Mouse (Mus musculus) intestine, embryonic 16.5 days (tissue): ENCODE measurements at regions not wholly inside any gene's neighbourhood (a gene's known extent, or its start where the extent isn't known, plus 50 kb on each side); places are given as distances from the start of the nearest gene placed in this dataset.
"Not testable (repeated sequence)": the region's sequence is repeated elsewhere in the genome, so short reads cannot be mapped to it uniquely, and the experiment has no call there.

ENCODE experiments used
- ATAC-seq: fragments of 200-750 bp; cut with Nextera tagmentation; 2 replicates; pipeline ENCODE4 v1.8.0; 2017; ENCODE audit warnings: moderate TSS enrichment, moderate library complexity
- H3K27ac ChIP-seq: fragments of 300-500 bp; sonication (generic); 2 replicates; pipeline ENCODE4 v1.5.1; 2014; ENCODE audit warnings: mild to moderate bottlenecking, low read length
- H3K27me3 ChIP-seq: fragments of 300-500 bp; sonication (generic); replicated peaks from 2 replicates; pipeline ENCODE4 v1.6.1; 2014; ENCODE audit warnings: low read length, control low read depth, mixed read lengths; ENCODE audit not compliant: control insufficient read depth, insufficient read depth
- H3K36me3 ChIP-seq: fragments of 300-500 bp; sonication (generic); 2 replicates; pipeline ENCODE4 v1.6.1; 2014; ENCODE audit warnings: low read length, control low read depth; ENCODE audit not compliant: control insufficient read depth, insufficient read depth
- H3K4me1 ChIP-seq: fragments of 300-500 bp; sonication (generic); 2 replicates; pipeline ENCODE4 v1.6.1; 2014; ENCODE audit warnings: low read length, control low read depth, mixed read lengths; ENCODE audit not compliant: control insufficient read depth, insufficient read depth
- H3K4me2 ChIP-seq: fragments of 300-500 bp; sonication (generic); 2 replicates; pipeline ENCODE4 v1.6.1; 2014; ENCODE audit warnings: low read depth, low read length, control low read depth
- H3K4me3 ChIP-seq: fragments of 300-500 bp; sonication (generic); 2 replicates; pipeline ENCODE4 v1.5.1; 2014; ENCODE audit warnings: mild to moderate bottlenecking, low read length
- H3K9ac ChIP-seq: fragments of 300-500 bp; sonication (generic); 2 replicates; pipeline ENCODE4 v1.6.1; 2014; ENCODE audit warnings: low read depth, low read length
- H3K9me3 ChIP-seq: fragments of 300-500 bp; sonication (generic); 2 replicates; pipeline ENCODE4 v1.6.1; 2016; ENCODE audit warnings: low read length, control low read depth; ENCODE audit not compliant: control insufficient read depth
- WGBS: fragments of 180-500 bp; shearing (Covaris S2); extraction: QIAGEN DNeasy Blood & Tissue Kit; methylation state at CpG from one replicate; pipeline ENCODE4 v1.1.7; 2014; 5-methylcytosine and 5-hydroxymethylcytosine counted together

DNA sequence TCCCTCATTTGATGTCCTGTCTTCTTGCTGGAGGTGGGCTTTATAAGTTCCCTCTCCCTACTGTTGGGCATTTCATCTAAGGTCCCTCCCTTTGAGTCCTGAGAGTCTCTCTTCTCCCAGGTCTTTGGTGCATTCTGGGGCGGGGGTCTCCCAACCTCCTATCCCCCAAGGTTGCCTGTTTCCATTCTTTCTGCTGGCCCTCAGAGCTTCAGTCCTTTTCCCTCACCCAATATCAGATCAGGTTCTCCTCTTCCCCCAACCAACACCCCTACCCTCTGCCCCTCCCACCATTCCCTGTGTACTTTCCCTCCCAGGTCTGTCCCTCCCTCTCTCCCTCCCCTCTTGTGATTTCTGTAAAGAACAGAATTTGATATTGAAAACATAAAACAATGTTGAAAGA lies 297.9 kb downstream of the Med10 start:
- 68% methylated on average over 1 of the region's 1 CpGs for WGBS
- ATAC-seq, result not testable (repeated sequence)

GRCm38 (mm10) chr13:70103021-70103420 lies 300.8 kb downstream of the Med10 start:
- no peaks in the 10 kb centered on the region for H3K27me3 ChIP-seq
- H3K27ac ChIP-seq, result no peak overlapping the region
- H3K9ac ChIP-seq, result no peak overlapping the region
- H3K9me3 ChIP-seq, result no peaks in the 10 kb centered on the region
- WGBS, result 79% methylated on average over 7 of the region's 7 CpGs
- no peaks in the 10 kb centered on the region for H3K36me3 ChIP-seq
- H3K4me1 ChIP-seq, result no peaks in the 10 kb centered on the region
- H3K4me3 ChIP-seq, result no peak overlapping the region
- no peak for ATAC-seq
- no peak overlapping the region for H3K4me2 ChIP-seq

More for the DNA sequence above, 297.9 kb downstream of the Med10 start:
- H3K27ac ChIP-seq, H3K4me1 ChIP-seq, H3K4me3 ChIP-seq, H3K9me3 ChIP-seq, H3K36me3 ChIP-seq, H3K4me2 ChIP-seq, H3K9ac ChIP-seq, H3K27me3 ChIP-seq: not testable (repeated sequence)

DNA sequence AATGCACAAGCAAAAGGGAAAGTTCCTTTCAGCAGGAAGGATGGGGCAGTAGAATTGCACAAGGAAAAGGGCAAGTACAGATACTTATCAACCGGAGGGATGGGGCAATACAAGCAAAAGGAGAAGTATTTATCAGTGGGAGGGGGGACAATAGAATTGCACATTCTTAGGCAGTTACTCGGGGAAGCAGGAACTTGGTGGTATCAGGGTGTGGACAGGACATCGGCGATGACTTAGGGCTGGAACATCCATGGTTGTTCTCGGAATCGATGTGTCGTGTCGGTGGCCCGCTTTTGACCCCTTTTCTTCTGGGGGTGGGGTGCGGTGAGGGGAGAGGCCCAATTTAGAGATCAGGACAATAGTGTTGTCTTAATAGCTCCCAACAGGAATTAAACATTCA lies 301.3 kb downstream of the Med10 start:
- not testable (repeated sequence) for H3K4me3 ChIP-seq, H3K9me3 ChIP-seq, H3K36me3 ChIP-seq, ATAC-seq, H3K4me1 ChIP-seq, H3K4me2 ChIP-seq, H3K27ac ChIP-seq, H3K27me3 ChIP-seq, H3K9ac ChIP-seq
- 84% methylated on average over 10 of the region's 10 CpGs for WGBS

DNA sequence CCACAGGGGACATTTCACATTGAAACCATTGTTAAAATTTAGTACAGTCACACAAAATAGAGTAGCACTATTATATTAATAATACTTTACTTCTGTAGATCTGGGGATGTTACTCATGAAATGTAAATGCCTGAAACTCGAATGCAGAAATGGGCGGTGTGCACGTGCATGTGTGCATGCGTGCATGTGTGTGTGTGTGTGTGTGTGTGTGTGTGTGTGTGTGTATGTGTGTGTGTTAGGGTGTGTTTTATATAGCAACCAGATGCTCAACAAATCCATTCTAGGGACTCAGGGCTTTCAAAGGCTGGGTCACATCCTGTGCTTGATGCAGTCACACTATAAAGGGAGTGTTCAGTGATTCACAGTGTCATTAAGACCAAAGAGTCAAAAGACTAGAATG lies 301.7 kb downstream of the Med10 start:
- Histone ChIP-seq H3K4me3 (no peak overlapping the region), H3K9ac (no peak overlapping the region), H3K27ac (no peak overlapping the region), H3K27me3 (no peaks in the 10 kb centered on the region), H3K4me1 (no peaks in the 10 kb centered on the region), H3K9me3 (no peaks in the 10 kb centered on the region), H3K4me2 (no peak overlapping the region), H3K36me3 (no peaks in the 10 kb centered on the region)
- ATAC-seq, result no peak
- WGBS, result 90% methylated on average over 4 of the region's 4 CpGs

GRCm38 (mm10) chr13:70115576-70115975 lies 313.4 kb downstream of the Med10 start:
- Histone ChIP-seq H3K4me2 (no peak overlapping the region), H3K4me3 (no peak overlapping the region), H3K27ac (no peak overlapping the region), H3K36me3 (no peaks in the 10 kb centered on the region), H3K9ac (no peak overlapping the region), H3K9me3 (no peaks in the 10 kb centered on the region), H3K27me3 (no peaks in the 10 kb centered on the region), H3K4me1 (no peaks in the 10 kb centered on the region)
- ATAC-seq, result no peak
- 86% methylated on average over 9 of the region's 9 CpGs for WGBS

- H3K4me2 ChIP-seq, result no peak overlapping the region
- no peak overlapping the region for H3K4me3 ChIP-seq
- no peaks in the 10 kb centered on the region for H3K36me3 ChIP-seq
- no peak overlapping the region for H3K27ac ChIP-seq
- H3K4me1 ChIP-seq, result no peaks in the 10 kb centered on the region
- WGBS, result 32% methylated on average over 9 of the region's 9 CpGs
- no peaks in the 10 kb centered on the region for H3K9me3 ChIP-seq
- no peak overlapping the region for H3K9ac ChIP-seq
- no peak for ATAC-seq
- H3K27me3 ChIP-seq, result no peaks in the 10 kb centered on the region
Observed at GRCm38 (mm10) chr13:70124860-70125545, 322.8 kb downstream of the Med10 start.

GRCm38 (mm10) chr13:70127310-70127709 lies 325.1 kb downstream of the Med10 start:
- H3K27ac ChIP-seq, result no peak overlapping the region

DNA sequence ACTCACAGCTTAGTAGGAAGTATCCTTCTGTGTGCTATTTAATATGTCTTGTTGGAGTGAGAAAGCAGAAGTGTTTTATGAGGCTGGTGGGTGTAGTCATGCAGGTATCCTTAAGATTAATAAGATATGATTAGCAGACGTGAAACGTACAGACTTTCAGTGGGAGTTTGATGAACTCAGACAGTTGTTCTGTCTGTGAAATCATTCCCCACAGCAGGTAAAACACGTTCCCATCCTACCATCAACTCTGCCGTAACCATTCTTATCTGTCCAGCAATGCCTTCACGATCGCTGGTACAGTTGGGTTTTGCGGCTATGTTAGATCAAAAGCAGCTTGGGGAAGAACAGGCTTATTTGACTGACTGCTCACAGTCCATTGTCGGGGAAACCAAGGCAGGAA lies 332.3 kb downstream of the Med10 start:
- H3K4me1 ChIP-seq, result no peaks in the 10 kb centered on the region
- H3K4me3 ChIP-seq, result no peak overlapping the region
- no peak overlapping the region for H3K9ac ChIP-seq
- H3K36me3 ChIP-seq, result no peaks in the 10 kb centered on the region
- H3K27ac ChIP-seq, result no peak overlapping the region
- H3K4me2 ChIP-seq, result no peak overlapping the region
- WGBS, result 86% methylated on average over 8 of the region's 8 CpGs
- no peak for ATAC-seq
- no peaks in the 10 kb centered on the region for H3K27me3 ChIP-seq
- no peaks in the 10 kb centered on the region for H3K9me3 ChIP-seq

More at GRCm38 (mm10) chr13:70127310-70127709, 325.1 kb downstream of the Med10 start:
- Histone ChIP-seq H3K27me3 (no peaks in the 10 kb centered on the region), H3K4me1 (no peaks in the 10 kb centered on the region), H3K4me3 (no peak overlapping the region), H3K9me3 (no peaks in the 10 kb centered on the region), H3K36me3 (no peaks in the 10 kb centered on the region), H3K9ac (no peak overlapping the region), H3K4me2 (no peak overlapping the region)
- 77% methylated on average over 4 of the region's 4 CpGs for WGBS
- no peak for ATAC-seq

DNA sequence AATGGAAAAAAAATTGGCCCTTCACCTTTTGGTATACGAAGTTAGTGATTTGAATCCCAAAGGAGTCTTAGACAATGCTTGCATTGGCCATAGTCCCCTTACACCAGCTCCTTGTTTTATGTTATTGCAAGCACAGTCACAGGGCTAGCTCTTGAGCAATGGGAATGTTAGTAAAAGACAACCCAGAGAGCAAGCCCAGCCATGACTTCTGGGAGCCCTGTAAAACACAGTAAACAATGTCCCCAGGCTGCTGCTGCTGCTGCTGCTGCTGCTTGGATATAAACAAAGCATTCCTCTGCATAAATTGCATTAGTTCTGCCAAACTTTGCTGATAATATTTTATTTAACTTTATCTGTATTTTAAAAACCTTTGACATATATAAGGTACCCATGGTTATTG lies 334.0 kb downstream of the Med10 start:
- ATAC-seq, result no peak
- no peak overlapping the region for H3K4me2 ChIP-seq
- no peak overlapping the region for H3K4me3 ChIP-seq
- H3K36me3 ChIP-seq, result no peaks in the 10 kb centered on the region
- 74% methylated on average over 1 of the region's 1 CpGs for WGBS
- no peak overlapping the region for H3K27ac ChIP-seq
- no peaks in the 10 kb centered on the region for H3K4me1 ChIP-seq
- H3K27me3 ChIP-seq, result no peaks in the 10 kb centered on the region
- H3K9me3 ChIP-seq, result no peaks in the 10 kb centered on the region
- H3K9ac ChIP-seq, result no peak overlapping the region

GRCm38 (mm10) chr13:70144461-70144860 lies 342.3 kb downstream of the Med10 start:
- Histone ChIP-seq H3K36me3 (no peaks in the 10 kb centered on the region), H3K27ac (no peak overlapping the region), H3K9ac (no peak overlapping the region), H3K4me3 (no peak overlapping the region), H3K4me1 (no peaks in the 10 kb centered on the region), H3K9me3 (no peaks in the 10 kb centered on the region), H3K27me3 (no peaks in the 10 kb centered on the region), H3K4me2 (no peak overlapping the region)
- WGBS, result 67% methylated on average over 4 of the region's 4 CpGs
- no peak for ATAC-seq
